Mouse (Mus musculus) heart, adult 2 months (tissue): ENCODE data around the gene 9230102O04Rik. TPM values are rescaled to one million over a fixed set of nuclear protein-coding genes. Genes with fewer than 3 reads are reported as not detected.
A peak's percentile ranks its signal among the peaks of the same experiment; 100 is the strongest.

Experiments used
- DNase-seq, 2 experiments: peaks; one replicate each; pipeline ENCODE4 v3.0.0; 2021
- H3K27ac ChIP-seq: fragments of 200-600 bp; 2 replicates; pipeline ENCODE4 v1.8.1; 2022
- H3K27me3 ChIP-seq: fragments of 200-500 bp; 2 replicates; pipeline ENCODE4 v1.6.1; 2012; ENCODE audit warnings: mild to moderate bottlenecking, low read length, inconsistent platforms, mixed read lengths; ENCODE audit not compliant: control insufficient read depth, insufficient read depth
- H3K36me3 ChIP-seq: fragments of 200-500 bp; 2 replicates; pipeline ENCODE4 v1.6.1; 2012; ENCODE audit warnings: low read length, inconsistent platforms; ENCODE audit not compliant: control insufficient read depth, insufficient read depth
- H3K4me1 ChIP-seq: fragments of 200-500 bp; 2 replicates; pipeline ENCODE4 v1.6.1; 2011; ENCODE audit warnings: low read length; ENCODE audit not compliant: control insufficient read depth, insufficient read depth
- H3K4me3 ChIP-seq: fragments of 200-600 bp; 2 replicates; pipeline ENCODE4 v1.8.1; 2022
- H3K79me2 ChIP-seq: fragments of 200-500 bp; replicated peaks from 2 replicates; pipeline ENCODE4 v1.6.1; 2012; ENCODE audit warnings: mild to moderate bottlenecking, inconsistent platforms, low read length, moderate library complexity, mixed read lengths; ENCODE audit not compliant: control insufficient read depth, insufficient read depth
- H3K9ac ChIP-seq: fragments of 200-500 bp; 2 replicates; pipeline ENCODE4 v1.6.1; 2012; ENCODE audit warnings: low read depth, mild to moderate bottlenecking, control low read depth, inconsistent platforms, low read length, mixed read lengths
- CTCF ChIP-seq: fragments of 200-600 bp; IDR thresholded peaks from 2 replicates; pipeline ENCODE4 v1.8.1; 2022; ENCODE audit warnings: antibody characterized with exemption, mild to moderate bottlenecking, moderate library complexity
- EP300 ChIP-seq: fragments of 200-500 bp; IDR thresholded peaks from 2 replicates; pipeline ENCODE4 v1.6.1; 2011; ENCODE audit warnings: low read depth, low read length, control low read depth; ENCODE audit not compliant: insufficient read depth
- POLR2A ChIP-seq: fragments of 200-500 bp; IDR thresholded peaks from 2 replicates; pipeline ENCODE4 v1.6.1; 2011; ENCODE audit warnings: mild to moderate bottlenecking, low read depth, low read length, control low read depth; ENCODE audit not compliant: insufficient read depth
- WGBS: fragments of 180-500 bp; shearing (Covaris S2); methylation state at CpG from one replicate; pipeline ENCODE4 v1.1.7; 2018; 5-methylcytosine and 5-hydroxymethylcytosine counted together
- intact Hi-C: fragments of 180-260 bp; cut with DNase I; formaldehyde crosslinking; loops from one replicate; pipeline ENCODE4 v1.15.1; 2025
- long read RNA-seq: library from polyadenylated mRNA; stranded (forward); transcript quantifications from one replicate; pipeline ENCODE4 v2.0.0, GENCODE M21; 2021
- polyA plus RNA-seq: library from polyadenylated mRNA; depleted of rRNA; stranded (reverse); fragments of >200 nt; gene quantifications from 2 replicates; pipeline ENCODE4 v1.2.3, GENCODE M21; 2012; rRNA removed
- total RNA-seq, 2 experiments: library from RNA; stranded (reverse); gene quantifications; 2 replicates each; pipeline ENCODE4 v1.2.3; 2021

Gene 9230102O04Rik
- total RNA-seq (not detected), polyA plus RNA-seq (not detected in 2 replicates)
- long read RNA-seq = 0 reads

DNA sequence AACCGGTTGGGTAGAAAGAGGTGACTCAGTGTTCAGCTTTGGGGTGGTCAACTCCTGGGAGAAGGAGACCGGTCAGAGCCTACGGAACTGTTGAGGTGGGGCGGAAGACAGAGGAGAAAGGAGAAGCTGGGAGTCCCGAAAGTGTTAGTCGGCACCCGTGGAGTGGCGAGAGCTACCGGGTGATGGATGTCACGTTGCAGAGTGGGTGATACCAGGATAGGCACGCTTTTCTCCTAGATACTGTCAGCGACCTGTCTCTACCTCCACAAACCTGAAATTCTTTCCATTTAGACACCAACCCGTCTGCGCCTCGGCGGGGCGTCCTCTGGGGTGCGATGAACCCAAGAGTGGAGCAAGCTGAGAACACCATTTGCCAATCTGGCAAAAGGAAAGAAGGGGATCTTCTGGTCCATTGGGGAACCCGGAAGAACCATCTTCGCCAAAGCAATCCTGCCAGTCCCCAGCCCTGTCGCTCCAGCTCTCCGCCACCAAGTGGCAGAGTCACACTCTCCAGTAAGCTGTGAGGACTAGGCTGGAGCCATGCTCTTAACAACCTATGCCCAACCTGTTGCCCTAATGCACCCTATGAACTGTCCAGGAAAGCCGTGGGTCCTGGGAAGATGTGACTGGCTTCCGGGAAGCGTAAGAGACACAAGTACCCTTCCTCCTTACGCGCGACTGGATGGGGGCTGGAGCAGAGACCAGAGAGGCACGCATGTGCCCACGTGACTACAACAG lies at the start of gene 9230102O04Rik:
Gene 9230102O04Rik, minus strand, starts transcription at position 628 of the 738 bp plus-strand sequence.
- Histone ChIP-seq H3K27ac (no peak within 1 kb of the TSS), H3K79me2 (no peaks in the 10 kb centered on the region), H3K4me3 (no peak within 1 kb of the TSS), H3K27me3 (peaks cover 27% of the 10 kb centered on the region), H3K36me3 (no peaks in the 10 kb centered on the region), H3K9ac (no peak within 1 kb of the TSS), H3K4me1 (no peaks in the 10 kb centered on the region)
- 2% methylated on average over 30 of the region's 30 CpGs for WGBS
- DNase-seq = peak in 1 of 2 experiments; percentile 40
- TF ChIP-seq CTCF (peak; percentile 59), EP300 (no peak)
- intact Hi-C loops = no loop called here

DNA sequence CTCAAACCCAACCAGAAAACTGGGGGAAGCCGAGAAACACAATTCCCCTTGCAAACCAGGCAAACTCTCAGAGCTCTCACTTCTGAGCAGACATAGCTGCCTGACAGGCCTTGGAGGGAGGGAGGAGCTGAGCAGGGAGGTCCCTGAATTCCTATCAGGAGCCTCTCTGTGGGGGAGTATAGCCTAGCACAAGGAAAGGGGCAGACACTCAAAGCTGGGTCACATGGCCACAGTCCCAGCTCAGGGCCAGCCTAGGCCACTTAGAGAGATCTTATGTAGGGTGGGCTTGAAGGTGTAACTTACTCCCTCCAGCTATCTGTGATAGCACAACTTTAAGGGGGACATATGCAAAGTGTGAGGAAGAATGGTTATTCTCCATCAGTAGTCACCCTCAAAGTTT lies 46.6 kb upstream of the 9230102O04Rik start:
- no peaks in the 10 kb centered on the region for H3K4me1 ChIP-seq
- no peak for TF ChIP-seq POLR2A
- TF ChIP-seq CTCF = no peak
- no peak for TF ChIP-seq EP300
- no peak for DNase-seq
- H3K36me3 ChIP-seq = no peaks in the 10 kb centered on the region
- no peaks in the 10 kb centered on the region; the same call in 1 of the 2 replicates for H3K79me2 ChIP-seq
- H3K9ac ChIP-seq = no peak overlapping the region
- no peak overlapping the region for H3K4me3 ChIP-seq
- H3K27ac ChIP-seq = no peak overlapping the region
- no peaks in the 10 kb centered on the region for H3K27me3 ChIP-seq
- intact Hi-C loops = no loop called here
- WGBS = 44% methylated on average over 1 of the region's 1 CpGs

DNA sequence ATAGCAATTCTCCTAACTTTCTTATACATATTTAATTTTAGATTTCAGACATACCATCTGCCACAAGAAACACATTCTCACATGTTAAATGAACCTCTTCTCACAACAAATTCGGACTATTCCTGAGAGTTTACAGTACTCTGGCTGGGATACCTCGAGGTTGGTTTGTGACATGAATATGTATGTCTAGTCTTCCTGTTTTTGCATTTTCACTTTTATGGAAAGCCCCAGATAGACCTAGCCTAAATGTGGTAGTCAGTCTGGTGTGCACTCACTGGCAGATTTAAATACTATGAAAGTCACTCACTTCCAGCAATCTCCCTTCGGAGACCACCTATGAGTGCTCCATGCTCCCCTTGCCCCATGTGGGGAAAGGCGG lies 37.6 kb upstream of the 9230102O04Rik start:
- Histone ChIP-seq H3K36me3 (no peaks in the 10 kb centered on the region), H3K79me2 (no peaks in the 10 kb centered on the region), H3K9ac (no peak overlapping the region), H3K4me3 (no peak overlapping the region), H3K27me3 (no peaks in the 10 kb centered on the region), H3K27ac (no peak overlapping the region), H3K4me1 (no peaks in the 10 kb centered on the region)
- WGBS = 85% methylated on average over 4 of the region's 4 CpGs
- DNase-seq = no peak
- intact Hi-C loops = no loop called here
- TF ChIP-seq CTCF = no peak
- TF ChIP-seq EP300 = no peak
- no peak for TF ChIP-seq POLR2A

DNA sequence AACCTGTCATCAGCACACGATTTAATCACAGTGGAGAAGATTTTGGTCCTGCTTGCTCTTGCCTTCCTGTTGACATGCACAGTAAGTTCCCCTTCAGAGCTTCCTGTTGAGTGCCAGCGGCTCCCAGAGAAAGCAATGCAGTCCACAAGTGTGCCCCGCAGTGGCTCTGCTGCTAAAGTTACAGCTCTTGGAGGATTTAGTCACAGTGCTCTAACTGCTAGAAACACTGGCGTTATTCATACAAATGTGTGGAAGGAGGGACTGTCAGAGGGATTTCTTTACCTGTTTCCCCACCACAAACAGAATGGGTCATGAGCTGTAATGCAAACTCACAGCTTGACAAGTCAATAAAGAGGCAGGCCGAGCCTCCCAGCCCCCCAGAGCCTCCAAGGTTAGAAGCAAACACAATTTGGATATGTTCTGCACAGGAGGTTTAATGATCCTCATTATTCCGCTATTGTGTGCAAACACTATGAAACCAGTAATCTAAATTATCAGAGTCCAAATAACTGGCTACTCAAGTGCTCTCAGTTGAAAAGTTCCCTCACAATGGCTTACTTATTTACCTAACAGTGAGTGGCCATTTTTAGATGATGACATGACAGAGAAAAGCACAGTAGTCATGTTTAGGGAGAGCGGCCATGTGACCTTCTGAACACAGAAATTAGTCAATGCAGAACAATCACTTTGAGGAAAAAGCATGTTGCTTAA lies 37.0 kb upstream of the 9230102O04Rik start:
- Histone ChIP-seq H3K4me1 (no peaks in the 10 kb centered on the region), H3K27ac (no peak overlapping the region), H3K4me3 (no peak overlapping the region), H3K27me3 (no peaks in the 10 kb centered on the region), H3K79me2 (no peaks in the 10 kb centered on the region), H3K9ac (no peak overlapping the region), H3K36me3 (no peaks in the 10 kb centered on the region)
- 51% methylated on average over 7 of the region's 7 CpGs for WGBS
- TF ChIP-seq EP300 (no peak), POLR2A (no peak)
- DNase-seq = no peak
- intact Hi-C loops = no loop called here

DNA sequence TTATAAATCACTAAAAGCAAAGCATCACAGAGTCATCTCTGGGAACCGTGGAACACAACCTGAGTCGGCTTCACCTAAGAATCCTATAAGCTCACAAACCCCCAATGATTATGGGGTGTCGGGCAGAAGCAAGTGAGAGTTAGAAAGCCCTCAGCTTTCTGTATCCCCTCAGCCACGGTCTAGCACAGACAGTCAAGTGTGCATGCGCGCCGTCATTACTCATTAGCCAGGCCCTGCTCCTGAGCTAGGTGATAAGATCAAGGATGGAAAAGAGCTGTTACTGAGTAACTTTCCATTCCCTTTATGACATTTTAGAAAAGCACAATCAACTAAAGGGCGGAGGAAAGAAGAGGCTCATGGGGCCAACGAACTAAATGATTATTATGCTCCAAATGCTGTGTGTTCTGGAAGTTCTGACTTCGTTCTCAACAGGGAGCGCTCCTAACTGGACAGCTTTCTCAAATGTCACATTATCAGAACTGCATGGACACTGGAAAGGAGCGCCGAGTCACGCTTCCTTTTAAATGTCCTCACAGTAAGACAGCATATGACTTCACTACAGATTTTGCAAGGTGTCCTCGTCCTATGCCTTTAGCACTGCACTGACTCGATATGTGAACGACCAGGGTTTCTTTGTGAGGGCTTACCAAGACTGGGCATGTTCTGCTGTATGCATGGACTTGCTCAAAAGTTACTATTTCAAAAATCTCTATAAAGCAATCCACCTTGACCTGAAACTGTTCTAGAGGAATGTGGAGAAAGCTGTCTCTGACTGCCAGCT lies 29.5 kb upstream of the 9230102O04Rik start:
- no peaks in the 10 kb centered on the region for H3K27me3 ChIP-seq
- no peaks in the 10 kb centered on the region for H3K4me1 ChIP-seq
- H3K36me3 ChIP-seq = no peaks in the 10 kb centered on the region
- H3K79me2 ChIP-seq = no peaks in the 10 kb centered on the region
- H3K9ac ChIP-seq = no peak overlapping the region
- WGBS = 79% methylated on average over 17 of the region's 17 CpGs
- intact Hi-C loops = no loop called here
- TF ChIP-seq EP300 (no peak), CTCF (no peak), POLR2A (no peak)
- no peak overlapping the region for H3K4me3 ChIP-seq
- H3K27ac ChIP-seq = no peak overlapping the region
- no peak for DNase-seq

DNA sequence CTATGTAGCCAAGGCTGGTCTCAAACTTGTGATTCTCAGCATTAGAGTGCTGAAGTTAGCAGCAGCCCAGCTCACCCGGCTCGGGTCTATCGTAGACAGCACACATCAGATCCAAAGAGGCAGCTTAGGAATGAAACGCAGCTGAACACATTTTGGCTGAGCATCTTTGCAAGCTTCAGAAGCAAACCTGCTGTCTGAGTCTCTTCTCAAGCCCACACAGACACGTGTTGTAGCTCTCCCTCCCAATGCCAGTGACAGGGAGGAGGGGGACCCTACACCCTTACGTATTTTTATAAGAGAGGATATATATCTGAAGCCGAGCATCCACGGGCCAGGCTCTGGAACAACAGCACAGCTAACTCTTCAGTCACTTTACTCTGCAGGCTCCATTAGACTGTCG lies 28.3 kb upstream of the 9230102O04Rik start:
- no peaks in the 10 kb centered on the region for H3K4me1 ChIP-seq
- WGBS = 87% methylated on average over 9 of the region's 9 CpGs
- H3K9ac ChIP-seq = no peak overlapping the region
- H3K79me2 ChIP-seq = no peaks in the 10 kb centered on the region
- no peak overlapping the region for H3K27ac ChIP-seq
- no peaks in the 10 kb centered on the region for H3K27me3 ChIP-seq
- intact Hi-C loops = no loop called here
- DNase-seq = no peak
- TF ChIP-seq POLR2A (no peak), CTCF (no peak), EP300 (no peak)
- no peaks in the 10 kb centered on the region for H3K36me3 ChIP-seq
- H3K4me3 ChIP-seq = no peak overlapping the region
